ENCODE assay signal across 2 mouse cellular contexts in the genomic region with DNA sequence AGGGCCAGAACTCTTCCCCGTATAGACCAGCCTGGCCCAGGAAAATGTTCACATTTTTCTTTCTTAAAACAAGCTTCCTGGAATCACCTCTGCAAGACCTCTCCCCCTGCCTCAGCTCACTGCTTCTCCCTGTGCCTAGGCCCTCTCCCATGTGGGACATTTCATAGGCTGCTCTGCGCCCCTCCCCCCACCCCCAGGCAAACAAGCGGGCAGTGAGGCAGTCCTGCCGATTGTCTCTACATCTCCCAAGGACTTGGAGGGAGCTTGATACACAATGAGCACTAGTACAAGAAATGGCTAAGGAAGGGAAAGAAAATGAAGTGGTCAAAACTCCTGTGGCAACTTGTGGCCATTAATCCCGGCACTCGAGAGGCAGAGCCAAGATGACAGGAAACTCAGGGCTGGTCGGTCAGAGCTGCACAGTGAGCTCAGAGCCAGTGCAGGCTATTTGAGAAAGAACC.
TF ChIP-seq lines count a peak whose summit lies in the region.

No protein-coding gene starts in this region.

TF ChIP-seq in CH12.LX, 34 proteins besides CTCF, POLR2A, EP300 and RAD21:
- 0 out of 2 replicates have a peak, but pooled peaks have one; percentile 9 for TF ChIP-seq TBP (conservative IDR thresholded peaks at IDR 0.05; ENCODE audit: low read depth, low read length)
- 0 out of 2 replicates have a peak, but pooled peaks have one; percentile 6 for TF ChIP-seq UBTF (IDR thresholded peaks at IDR 0.05; ENCODE audit: low read depth, low read length)
- TF ChIP-seq ELF1 (IDR thresholded peaks at IDR 0.05; ENCODE audit: low read depth, low read length): no peak
- TF ChIP-seq CHD2 (IDR thresholded peaks at IDR 0.05; ENCODE audit: low read length): peak; percentile 71; the same call in 1 of the 2 replicates
- TF ChIP-seq NRF1 (IDR thresholded peaks at IDR 0.05; ENCODE audit: low read depth, low read length): no peak
- TF ChIP-seq MXI1 (IDR thresholded peaks at IDR 0.05; ENCODE audit: low read depth, low read length): no peak
- TF ChIP-seq MYC (IDR thresholded peaks at IDR 0.05; ENCODE audit: low read depth, low read length): 0 out of 2 replicates have a peak, but pooled peaks have one; percentile 6

TF ChIP-seq in ES-E14, 5 proteins besides CTCF, POLR2A, EP300 and RAD21:
- no peak for TF ChIP-seq MAFK (IDR thresholded peaks at IDR 0.05; ENCODE audit: insufficient read depth, low read depth, low read length)
- no peak for TF ChIP-seq HCFC1 (IDR thresholded peaks at IDR 0.05; ENCODE audit: borderline replicate concordance, insufficient read depth, low read length)
- TF ChIP-seq ZNF384 (IDR thresholded peaks at IDR 0.05; ENCODE audit: low read depth, low read length): no peak
- no peak for TF ChIP-seq ZC3H11A (IDR thresholded peaks at IDR 0.05; ENCODE audit: borderline replicate concordance, low read depth, low read length)
